Mouse (Mus musculus): ENCODE results near the gene Bicc1. TPM values are rescaled to one million over a fixed set of nuclear protein-coding genes. Genes with fewer than 3 reads are reported as not detected.
A peak's percentile ranks its signal among the peaks of the same experiment; 100 is the strongest.
"Not testable (repeated sequence)": the region's sequence is repeated elsewhere in the genome, so short reads cannot be mapped to it uniquely, and the experiment has no call there.

Bicc1 gene
- polyA plus RNA-seq, 1 experiment from 2014 or later, result 8.5 TPM

DNA sequence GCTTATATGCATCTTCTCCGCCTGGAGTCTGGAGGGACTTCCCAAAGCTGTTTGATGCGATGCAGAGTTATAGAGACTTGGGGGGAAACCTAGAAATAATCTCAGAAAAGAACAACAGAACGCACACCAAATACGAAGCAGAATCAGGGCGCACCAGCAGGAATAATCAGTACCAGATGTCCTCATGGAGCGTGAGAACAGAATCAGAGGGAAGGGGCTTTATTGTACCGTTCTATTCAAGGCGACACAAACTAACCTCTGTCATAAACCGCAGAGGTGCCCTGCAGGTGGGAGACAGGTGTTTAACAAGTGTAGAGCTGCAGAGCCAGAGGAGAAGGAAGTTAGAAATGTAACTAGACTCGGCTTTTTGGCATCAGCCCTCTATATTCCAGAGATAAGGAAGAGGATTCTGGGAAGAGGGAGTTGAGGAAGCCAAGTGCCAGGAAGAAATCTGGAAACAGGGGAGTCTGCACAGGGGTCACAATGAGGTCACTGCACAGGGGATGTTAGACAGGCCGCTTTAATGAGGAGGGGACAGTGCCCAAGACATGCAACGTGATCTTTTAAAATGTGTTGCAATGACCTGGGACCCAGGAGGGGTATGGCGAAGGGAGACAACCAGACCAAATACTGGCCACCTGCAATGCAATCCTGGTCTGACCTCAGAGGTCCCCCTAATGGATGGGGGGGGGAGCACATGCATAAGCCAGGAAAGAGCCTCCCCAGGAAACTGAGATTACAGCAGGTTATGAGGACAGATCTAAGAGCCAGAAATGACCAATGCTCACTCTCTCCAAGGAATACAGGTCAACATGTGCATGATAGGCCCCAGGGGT, 190.4 kb downstream of the Bicc1 start:
- Histone ChIP-seq H3K27me3 (ENCODE audit: control insufficient read depth, insufficient read depth, low read length) (no peaks in the 10 kb centered on the region), H3K9me3 (ENCODE audit: control insufficient read depth, low read length) (no peaks in the 10 kb centered on the region), H3K4me2 (ENCODE audit: low read depth) (no peak overlapping the region), H3K36me3 (ENCODE audit: control insufficient read depth, insufficient read depth, low read length) (no peaks in the 10 kb centered on the region), H3K4me3 (ENCODE audit: low read depth, low read length) (no peak overlapping the region), H3K27ac (ENCODE audit: low read depth, low read length) (no peak overlapping the region), H3K4me1 (ENCODE audit: control insufficient read depth, insufficient read depth, low read length) (peaks cover 2% of the 10 kb centered on the region; the same call in 1 of the 2 replicates), H3K9ac (ENCODE audit: low read length) (no peak overlapping the region)
- ATAC-seq (ENCODE audit: insufficient read depth, low FRiP score, low TSS enrichment), result no peak
- WGBS, result 61% methylated on average over 13 of the region's 13 CpGs
- DNase-seq (ENCODE audit: low spot score), result no peak

DNA sequence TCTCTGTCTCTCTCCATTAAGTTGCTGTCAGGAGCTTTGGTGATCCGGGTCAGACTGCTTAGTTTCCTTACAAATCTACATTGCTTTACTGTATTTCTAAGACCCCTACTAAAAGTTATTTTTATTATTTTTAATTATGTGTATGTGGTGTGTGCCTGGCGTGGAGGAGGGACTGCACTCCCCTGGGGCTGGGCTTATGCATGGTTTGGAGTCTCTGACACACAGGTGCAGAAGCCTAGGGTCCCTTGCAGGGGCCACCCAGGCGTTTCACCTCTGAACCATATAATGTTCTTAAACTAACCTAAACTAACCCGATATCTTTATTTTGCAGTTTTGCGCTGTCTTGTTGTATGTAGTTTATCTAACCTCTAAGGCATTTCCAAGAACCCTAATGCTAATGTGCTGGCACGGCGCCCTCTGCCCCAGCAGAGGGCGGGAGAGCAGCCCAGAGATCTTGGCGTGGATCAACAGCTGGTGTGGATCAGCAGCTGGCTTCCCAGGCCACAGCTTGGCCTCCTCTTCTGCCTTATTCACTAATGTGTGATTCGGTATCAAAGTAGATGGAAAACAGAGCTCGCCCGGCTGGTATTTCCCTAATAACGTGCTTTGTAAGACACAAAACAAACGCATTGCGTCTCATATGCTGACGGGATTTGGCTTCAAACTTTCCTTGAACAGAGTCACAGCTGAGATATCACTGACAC, 192.7 kb downstream of the Bicc1 start:
- Histone ChIP-seq H3K9me3 (ENCODE audit: control insufficient read depth, low read length) (no peaks in the 10 kb centered on the region), H3K36me3 (ENCODE audit: control insufficient read depth, insufficient read depth, low read length) (no peaks in the 10 kb centered on the region), H3K4me2 (ENCODE audit: low read depth) (no peak overlapping the region), H3K27me3 (ENCODE audit: control insufficient read depth, insufficient read depth, low read length) (no peaks in the 10 kb centered on the region), H3K4me1 (ENCODE audit: control insufficient read depth, insufficient read depth, low read length) (peaks cover 2% of the 10 kb centered on the region; the same call in 1 of the 2 replicates), H3K27ac (ENCODE audit: low read depth, low read length) (no peak overlapping the region), H3K9ac (ENCODE audit: low read length) (no peak overlapping the region), H3K4me3 (ENCODE audit: low read depth, low read length) (no peak overlapping the region)
- no peak for ATAC-seq (ENCODE audit: insufficient read depth, low FRiP score, low TSS enrichment)
- no peak for DNase-seq (ENCODE audit: low spot score)
- WGBS, result 77% methylated on average over 16 of the region's 16 CpGs

DNA sequence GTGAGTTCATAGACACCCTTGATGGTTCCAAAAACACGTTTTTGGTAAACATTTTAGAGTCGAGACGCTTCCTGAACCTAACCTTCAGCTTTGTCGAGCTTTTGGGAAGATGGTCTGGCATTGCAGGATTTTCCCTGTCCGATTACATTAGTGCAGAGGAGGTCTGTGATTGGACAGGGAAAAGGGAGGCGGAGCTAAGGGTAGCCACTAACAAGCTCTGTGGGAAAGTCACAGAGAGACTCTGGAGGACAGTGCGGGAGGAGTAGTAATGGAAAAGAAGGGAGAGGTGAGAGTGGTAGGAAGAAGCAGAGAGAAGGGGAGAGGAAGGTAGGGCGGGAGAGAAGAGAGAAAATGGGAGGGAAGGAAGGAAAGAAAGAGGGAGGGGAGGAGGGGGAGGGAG, 194.8 kb downstream of the Bicc1 start:
- ATAC-seq (ENCODE audit: insufficient read depth, low FRiP score, low TSS enrichment), result peak; percentile 70; the same call in 1 of the 2 replicates

DNA sequence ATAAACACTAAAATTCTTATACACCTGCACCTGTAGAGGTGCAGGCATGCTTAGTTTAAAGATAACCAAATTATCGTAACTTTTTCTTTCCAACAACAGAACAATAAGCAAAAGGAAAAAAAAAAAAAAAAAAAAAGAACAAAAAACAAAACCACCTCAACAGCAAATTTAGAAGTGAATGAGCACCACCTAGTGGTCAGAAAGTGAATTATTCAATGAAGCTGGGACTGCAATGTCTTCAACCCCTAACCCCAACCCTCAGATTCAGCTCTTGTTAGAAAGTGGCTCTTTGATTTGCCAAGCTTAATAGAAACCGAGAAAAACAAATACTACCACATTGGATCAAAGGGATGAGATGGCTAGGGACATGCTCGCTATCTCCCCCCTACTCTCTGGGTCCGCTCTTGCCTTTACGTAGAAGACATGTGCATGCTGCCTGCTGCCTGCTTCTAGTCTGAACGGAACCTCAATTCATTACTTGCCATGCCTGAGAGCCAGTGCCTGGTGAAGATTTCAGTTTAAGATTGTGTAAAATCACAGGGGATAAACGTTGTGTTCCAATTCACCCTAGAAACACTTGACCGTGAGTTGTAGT, 195.8 kb downstream of the Bicc1 start:
- Histone ChIP-seq H3K27me3 (ENCODE audit: control insufficient read depth, insufficient read depth, low read length) (no peaks in the 10 kb centered on the region), H3K9me3 (ENCODE audit: control insufficient read depth, low read length) (no peaks in the 10 kb centered on the region), H3K4me1 (ENCODE audit: control insufficient read depth, insufficient read depth, low read length) (no peaks in the 10 kb centered on the region), H3K4me3 (ENCODE audit: low read depth, low read length) (no peak overlapping the region), H3K36me3 (ENCODE audit: control insufficient read depth, insufficient read depth, low read length) (no peaks in the 10 kb centered on the region), H3K9ac (ENCODE audit: low read length) (no peak overlapping the region), H3K4me2 (ENCODE audit: low read depth) (no peak overlapping the region), H3K27ac (ENCODE audit: low read depth, low read length) (no peak overlapping the region)
- WGBS, result 58% methylated on average over 8 of the region's 8 CpGs
- DNase-seq (ENCODE audit: low spot score) (peak; percentile 52), ATAC-seq (ENCODE audit: insufficient read depth, low FRiP score, low TSS enrichment) (no peak)

More for the DNA sequence above, 194.8 kb downstream of the Bicc1 start:
- H3K9ac ChIP-seq (ENCODE audit: low read length), result no peak overlapping the region
- DNase-seq (ENCODE audit: low spot score), result peak; percentile 28
- no peak overlapping the region for H3K27ac ChIP-seq (ENCODE audit: low read depth, low read length)
- 35% methylated on average over 8 of the region's 8 CpGs for WGBS
- no peaks in the 10 kb centered on the region for H3K27me3 ChIP-seq (ENCODE audit: control insufficient read depth, insufficient read depth, low read length)
- no peak overlapping the region for H3K4me2 ChIP-seq (ENCODE audit: low read depth)
- H3K4me3 ChIP-seq (ENCODE audit: low read depth, low read length), result no peak overlapping the region
- peaks cover 2% of the 10 kb centered on the region; the same call in 1 of the 2 replicates for H3K4me1 ChIP-seq (ENCODE audit: control insufficient read depth, insufficient read depth, low read length)
- H3K9me3 ChIP-seq (ENCODE audit: control insufficient read depth, low read length), result no peaks in the 10 kb centered on the region
- H3K36me3 ChIP-seq (ENCODE audit: control insufficient read depth, insufficient read depth, low read length), result no peaks in the 10 kb centered on the region

DNA sequence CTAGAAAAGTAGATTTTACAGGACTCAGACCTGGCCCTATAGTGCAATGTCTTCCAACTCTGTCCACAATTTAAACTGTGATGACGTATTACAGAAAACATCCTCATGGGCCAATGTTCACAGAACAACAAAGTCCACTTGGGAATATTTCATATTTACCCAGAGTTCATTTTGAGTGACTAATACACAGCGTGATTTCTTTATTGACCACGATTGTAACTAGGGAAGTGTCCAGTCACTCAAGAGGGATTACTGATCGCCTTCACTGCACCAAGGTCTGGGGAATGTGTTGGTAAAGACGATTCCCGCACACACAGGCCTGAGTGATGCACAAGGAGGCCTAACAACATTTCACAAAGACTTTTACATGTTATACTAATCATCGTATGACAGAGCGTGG, 197.9 kb downstream of the Bicc1 start:
- ATAC-seq (ENCODE audit: insufficient read depth, low FRiP score, low TSS enrichment) (no peak), DNase-seq (ENCODE audit: low spot score) (no peak)
- Histone ChIP-seq H3K9me3 (ENCODE audit: control insufficient read depth, low read length) (no peaks in the 10 kb centered on the region), H3K9ac (ENCODE audit: low read length) (no peak overlapping the region), H3K27ac (ENCODE audit: low read depth, low read length) (no peak overlapping the region), H3K36me3 (ENCODE audit: control insufficient read depth, insufficient read depth, low read length) (no peaks in the 10 kb centered on the region), H3K4me2 (ENCODE audit: low read depth) (no peak overlapping the region), H3K4me3 (ENCODE audit: low read depth, low read length) (no peak overlapping the region), H3K27me3 (ENCODE audit: control insufficient read depth, insufficient read depth, low read length) (no peaks in the 10 kb centered on the region), H3K4me1 (ENCODE audit: control insufficient read depth, insufficient read depth, low read length) (no peaks in the 10 kb centered on the region)
- WGBS, result 90% methylated on average over 8 of the region's 8 CpGs

DNA sequence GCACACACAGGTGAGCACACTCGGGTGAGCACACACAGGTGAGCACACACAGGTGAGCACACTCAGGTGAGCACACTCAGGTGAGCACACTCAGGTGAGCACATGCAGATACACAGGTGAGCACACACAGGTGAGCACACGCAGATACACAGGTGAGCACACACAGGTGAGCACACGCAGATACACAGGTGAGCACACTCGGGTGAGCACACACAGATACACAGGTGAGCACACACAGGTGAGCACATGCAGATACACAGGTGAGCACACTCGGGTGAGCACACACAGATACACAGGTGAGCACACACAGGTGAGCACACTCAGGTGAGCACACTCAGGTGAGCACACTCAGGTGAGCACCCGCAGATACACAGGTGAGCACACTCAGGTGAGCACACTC, 199.1 kb downstream of the Bicc1 start:
- not testable (repeated sequence) for H3K9ac ChIP-seq (ENCODE audit: low read length); H3K9me3 ChIP-seq (ENCODE audit: control insufficient read depth, low read length); H3K27me3 ChIP-seq (ENCODE audit: control insufficient read depth, insufficient read depth, low read length); H3K4me2 ChIP-seq (ENCODE audit: low read depth); DNase-seq (ENCODE audit: low spot score); H3K4me3 ChIP-seq (ENCODE audit: low read depth, low read length); H3K36me3 ChIP-seq (ENCODE audit: control insufficient read depth, insufficient read depth, low read length); H3K4me1 ChIP-seq (ENCODE audit: control insufficient read depth, insufficient read depth, low read length); ATAC-seq (ENCODE audit: insufficient read depth, low FRiP score, low TSS enrichment); H3K27ac ChIP-seq (ENCODE audit: low read depth, low read length)
- WGBS, result 94% methylated on average over 6 of the region's 6 CpGs

DNA sequence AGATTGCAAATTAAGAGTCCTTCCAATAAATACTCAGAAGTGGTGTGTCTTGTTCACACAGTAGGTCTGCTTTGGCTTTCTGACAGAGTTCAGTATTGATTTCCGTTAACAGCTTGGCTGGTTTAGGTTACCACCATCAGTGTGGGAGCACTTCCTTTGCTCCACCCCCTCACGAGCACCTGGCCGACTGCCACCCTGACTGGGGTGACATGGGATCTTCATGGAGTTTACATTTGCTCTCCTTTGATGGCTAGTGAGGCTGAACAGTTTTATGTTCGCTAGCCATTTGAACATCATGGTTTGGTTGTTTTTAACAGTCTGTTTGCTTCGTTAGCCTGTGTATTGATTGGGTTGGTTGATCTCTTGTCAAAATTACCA, 206.7 kb downstream of the Bicc1 start:
- H3K27ac ChIP-seq (ENCODE audit: low read depth, low read length), result no peak overlapping the region
- H3K9me3 ChIP-seq (ENCODE audit: control insufficient read depth, low read length), result no peaks in the 10 kb centered on the region
- DNase-seq (ENCODE audit: low spot score) (no peak), ATAC-seq (ENCODE audit: insufficient read depth, low FRiP score, low TSS enrichment) (no peak)
- no peaks in the 10 kb centered on the region for H3K27me3 ChIP-seq (ENCODE audit: control insufficient read depth, insufficient read depth, low read length)
- H3K9ac ChIP-seq (ENCODE audit: low read length), result no peak overlapping the region
- H3K4me1 ChIP-seq (ENCODE audit: control insufficient read depth, insufficient read depth, low read length), result peaks cover 15% of the 10 kb centered on the region
- no peak overlapping the region for H3K4me3 ChIP-seq (ENCODE audit: low read depth, low read length)
- H3K36me3 ChIP-seq (ENCODE audit: control insufficient read depth, insufficient read depth, low read length), result no peaks in the 10 kb centered on the region
- no peak overlapping the region for H3K4me2 ChIP-seq (ENCODE audit: low read depth)
- 75% methylated on average over 5 of the region's 5 CpGs for WGBS

DNA sequence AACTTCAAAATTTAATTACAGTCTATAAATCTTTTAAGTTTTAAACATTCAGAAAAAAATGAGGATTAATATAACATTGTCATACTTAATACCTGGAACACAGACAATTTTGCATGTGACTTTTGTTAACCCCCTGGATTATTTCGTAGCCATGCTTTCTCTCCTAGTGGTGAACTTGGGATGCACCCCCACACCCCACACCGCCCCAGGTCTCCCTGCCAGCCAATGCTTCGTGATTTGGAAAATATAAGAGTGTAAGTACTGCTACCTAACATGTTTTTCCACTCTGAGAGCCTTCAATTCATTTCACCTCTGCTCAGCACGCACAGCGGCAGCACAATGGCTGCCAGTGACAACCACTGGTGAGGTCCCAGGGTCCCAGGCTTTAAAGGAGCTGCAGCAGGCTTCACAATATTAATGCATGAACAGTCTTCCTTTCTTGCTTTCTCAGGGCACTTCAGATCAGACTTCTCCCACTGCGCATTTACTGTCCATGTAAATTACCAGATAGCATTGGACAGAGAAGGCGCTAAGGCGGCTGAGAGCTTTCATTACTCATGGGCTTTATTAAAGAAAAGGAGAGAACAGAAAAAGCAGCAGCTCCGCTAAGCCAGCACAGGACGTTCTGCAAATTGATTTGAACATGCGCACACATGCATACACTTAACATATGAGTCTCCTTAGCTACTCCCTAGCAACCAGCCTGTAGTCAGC, 207.3 kb downstream of the Bicc1 start:
- Histone ChIP-seq H3K4me3 (ENCODE audit: low read depth, low read length) (no peak overlapping the region), H3K36me3 (ENCODE audit: control insufficient read depth, insufficient read depth, low read length) (no peaks in the 10 kb centered on the region), H3K9ac (ENCODE audit: low read length) (no peak overlapping the region), H3K4me1 (ENCODE audit: control insufficient read depth, insufficient read depth, low read length) (peaks cover 15% of the 10 kb centered on the region), H3K27ac (ENCODE audit: low read depth, low read length) (peak overlapping the region; percentile 76), H3K4me2 (ENCODE audit: low read depth) (peak overlapping the region; percentile 9; the same call in 1 of the 2 replicates), H3K27me3 (ENCODE audit: control insufficient read depth, insufficient read depth, low read length) (no peaks in the 10 kb centered on the region), H3K9me3 (ENCODE audit: control insufficient read depth, low read length) (no peaks in the 10 kb centered on the region)
- DNase-seq (ENCODE audit: low spot score) (peak; percentile 53), ATAC-seq (ENCODE audit: insufficient read depth, low FRiP score, low TSS enrichment) (no peak; the same call in 1 of the 2 replicates)
- WGBS, result 61% methylated on average over 11 of the region's 11 CpGs
